Mouse (Mus musculus): ENCODE results near the gene Trf. TPM values are rescaled to one million over a fixed set of nuclear protein-coding genes. Genes with fewer than 3 reads are reported as not detected.

The Trf gene
- 40.0 and 41.2 TPM in 2 replicates for polyA plus RNA-seq (2015; fragmentation: Nextera tagmentation; extraction: Ambion mirVana)

GRCm38 (mm10) chr9:103230151-103230951 is at the start of gene Trf, which contains the start of gene Gm20425:
Gene Trf, minus strand, starts transcription at chr9:103230444.
Gene Gm20425, minus strand, starts transcription at chr9:103230307.
- ATAC-seq: peak; percentile 82
- WGBS: 39% methylated on average over 27 of the region's 29 CpGs
- Histone ChIP-seq H3K9ac (ENCODE audit: low read depth, low read length) (peak within 1 kb of the TSS; percentile 53), H3K4me1 (ENCODE audit: control insufficient read depth, insufficient read depth, low read depth, low read length) (peaks cover 9% of the 10 kb centered on the region), H3K36me3 (ENCODE audit: control insufficient read depth, insufficient read depth, low read length) (no peaks in the 10 kb centered on the region), H3K4me2 (ENCODE audit: low read length) (peak within 1 kb of the TSS; percentile 40), H3K9me3 (ENCODE audit: control insufficient read depth, low read length) (no peaks in the 10 kb centered on the region), H3K27ac (ENCODE audit: low read depth, low read length) (peak within 1 kb of the TSS; percentile 71), H3K27me3 (replicated peaks; ENCODE audit: control insufficient read depth, insufficient read depth, low read length) (no peaks in the 10 kb centered on the region), H3K4me3 (ENCODE audit: low read length) (peak within 1 kb of the TSS; percentile 20)

- H3K9me3 ChIP-seq (ENCODE audit: control insufficient read depth, low read length): no peaks in the 10 kb centered on the region
- H3K4me2 ChIP-seq (ENCODE audit: low read length): no peak overlapping the region
- H3K4me1 ChIP-seq (ENCODE audit: control insufficient read depth, insufficient read depth, low read depth, low read length): no peaks in the 10 kb centered on the region
- no peak overlapping the region for H3K4me3 ChIP-seq (ENCODE audit: low read length)
- no peak overlapping the region for H3K9ac ChIP-seq (ENCODE audit: low read depth, low read length)
- no peak overlapping the region for H3K27ac ChIP-seq (ENCODE audit: low read depth, low read length)
- 86% methylated on average over 6 of the region's 6 CpGs for WGBS
- no peaks in the 10 kb centered on the region for H3K36me3 ChIP-seq (ENCODE audit: control insufficient read depth, insufficient read depth, low read length)
- no peak for ATAC-seq
- H3K27me3 ChIP-seq (replicated peaks; ENCODE audit: control insufficient read depth, insufficient read depth, low read length): no peaks in the 10 kb centered on the region
These were observed 46.6 kb upstream of the Trf start for GRCm38 (mm10) chr9:103276876-103277275.

- Histone ChIP-seq H3K9me3 (ENCODE audit: control insufficient read depth, low read length) (no peaks in the 10 kb centered on the region), H3K4me2 (ENCODE audit: low read length) (no peak overlapping the region), H3K4me3 (ENCODE audit: low read length) (no peak overlapping the region), H3K27ac (ENCODE audit: low read depth, low read length) (no peak overlapping the region), H3K36me3 (ENCODE audit: control insufficient read depth, insufficient read depth, low read length) (no peaks in the 10 kb centered on the region), H3K27me3 (replicated peaks; ENCODE audit: control insufficient read depth, insufficient read depth, low read length) (no peaks in the 10 kb centered on the region), H3K4me1 (ENCODE audit: control insufficient read depth, insufficient read depth, low read depth, low read length) (peaks cover 5% of the 10 kb centered on the region), H3K9ac (ENCODE audit: low read depth, low read length) (no peak overlapping the region)
- 85% methylated on average over 1 of the region's 1 CpGs for WGBS
- no peak for ATAC-seq
These were observed 45.4 kb upstream of the Trf start for GRCm38 (mm10) chr9:103275676-103276075.

- H3K9me3 ChIP-seq (ENCODE audit: control insufficient read depth, low read length): no peaks in the 10 kb centered on the region
- WGBS: 92% methylated on average over 8 of the region's 8 CpGs
- no peak overlapping the region for H3K4me2 ChIP-seq (ENCODE audit: low read length)
- H3K9ac ChIP-seq (ENCODE audit: low read depth, low read length): no peak overlapping the region
- ATAC-seq: no peak
- no peaks in the 10 kb centered on the region for H3K27me3 ChIP-seq (replicated peaks; ENCODE audit: control insufficient read depth, insufficient read depth, low read length)
- H3K4me1 ChIP-seq (ENCODE audit: control insufficient read depth, insufficient read depth, low read depth, low read length): peaks cover 5% of the 10 kb centered on the region
- H3K4me3 ChIP-seq (ENCODE audit: low read length): no peak overlapping the region
- no peaks in the 10 kb centered on the region for H3K36me3 ChIP-seq (ENCODE audit: control insufficient read depth, insufficient read depth, low read length)
- H3K27ac ChIP-seq (ENCODE audit: low read depth, low read length): no peak overlapping the region
These were observed 44.6 kb upstream of the Trf start for GRCm38 (mm10) chr9:103274819-103275218.

GRCm38 (mm10) chr9:103271104-103271503 is 40.9 kb upstream of the Trf start:
- 15% methylated on average over 4 of the region's 4 CpGs for WGBS
- ATAC-seq: 0 out of 2 replicates have a peak, but pooled peaks have one; percentile 40

GRCm38 (mm10) chr9:103265778-103266177 is 35.5 kb upstream of the Trf start:
- no peaks in the 10 kb centered on the region for H3K9me3 ChIP-seq (ENCODE audit: control insufficient read depth, low read length)
- no peaks in the 10 kb centered on the region for H3K4me1 ChIP-seq (ENCODE audit: control insufficient read depth, insufficient read depth, low read depth, low read length)
- H3K36me3 ChIP-seq (ENCODE audit: control insufficient read depth, insufficient read depth, low read length): no peaks in the 10 kb centered on the region
- no peak overlapping the region for H3K9ac ChIP-seq (ENCODE audit: low read depth, low read length)
- no peak overlapping the region for H3K4me3 ChIP-seq (ENCODE audit: low read length)
- no peak overlapping the region for H3K4me2 ChIP-seq (ENCODE audit: low read length)
- no peak for ATAC-seq
- no peak overlapping the region for H3K27ac ChIP-seq (ENCODE audit: low read depth, low read length)
- 89% methylated on average over 4 of the region's 4 CpGs for WGBS
- no peaks in the 10 kb centered on the region for H3K27me3 ChIP-seq (replicated peaks; ENCODE audit: control insufficient read depth, insufficient read depth, low read length)

More at GRCm38 (mm10) chr9:103271104-103271503, 40.9 kb upstream of the Trf start:
- Histone ChIP-seq H3K9me3 (ENCODE audit: control insufficient read depth, low read length) (no peaks in the 10 kb centered on the region), H3K4me2 (ENCODE audit: low read length) (no peak overlapping the region), H3K4me3 (ENCODE audit: low read length) (no peak overlapping the region), H3K4me1 (ENCODE audit: control insufficient read depth, insufficient read depth, low read depth, low read length) (peaks cover 5% of the 10 kb centered on the region), H3K9ac (ENCODE audit: low read depth, low read length) (no peak overlapping the region), H3K27ac (ENCODE audit: low read depth, low read length) (no peak overlapping the region), H3K27me3 (replicated peaks; ENCODE audit: control insufficient read depth, insufficient read depth, low read length) (no peaks in the 10 kb centered on the region), H3K36me3 (ENCODE audit: control insufficient read depth, insufficient read depth, low read length) (no peaks in the 10 kb centered on the region)

- no peak overlapping the region for H3K4me2 ChIP-seq (ENCODE audit: low read length)
- no peaks in the 10 kb centered on the region for H3K4me1 ChIP-seq (ENCODE audit: control insufficient read depth, insufficient read depth, low read depth, low read length)
- H3K9me3 ChIP-seq (ENCODE audit: control insufficient read depth, low read length): no peaks in the 10 kb centered on the region
- H3K4me3 ChIP-seq (ENCODE audit: low read length): no peak overlapping the region
- H3K27me3 ChIP-seq (replicated peaks; ENCODE audit: control insufficient read depth, insufficient read depth, low read length): no peaks in the 10 kb centered on the region
- ATAC-seq: no peak
- no peak overlapping the region for H3K9ac ChIP-seq (ENCODE audit: low read depth, low read length)
- H3K27ac ChIP-seq (ENCODE audit: low read depth, low read length): no peak overlapping the region
- 78% methylated on average over 5 of the region's 5 CpGs for WGBS
- H3K36me3 ChIP-seq (ENCODE audit: control insufficient read depth, insufficient read depth, low read length): no peaks in the 10 kb centered on the region
These were observed 22.7 kb upstream of the Trf start for GRCm38 (mm10) chr9:103252906-103253305.

GRCm38 (mm10) chr9:103248618-103249017 is 18.4 kb upstream of the Trf start:
- H3K4me2 ChIP-seq (ENCODE audit: low read length): no peak overlapping the region
- ATAC-seq: no peak
- no peaks in the 10 kb centered on the region for H3K27me3 ChIP-seq (replicated peaks; ENCODE audit: control insufficient read depth, insufficient read depth, low read length)
- no peaks in the 10 kb centered on the region for H3K36me3 ChIP-seq (ENCODE audit: control insufficient read depth, insufficient read depth, low read length)
- WGBS: 57% methylated on average over 4 of the region's 4 CpGs
- no peak overlapping the region for H3K4me3 ChIP-seq (ENCODE audit: low read length)
- H3K9ac ChIP-seq (ENCODE audit: low read depth, low read length): no peak overlapping the region
- no peak overlapping the region for H3K27ac ChIP-seq (ENCODE audit: low read depth, low read length)
- H3K9me3 ChIP-seq (ENCODE audit: control insufficient read depth, low read length): no peaks in the 10 kb centered on the region
- no peaks in the 10 kb centered on the region for H3K4me1 ChIP-seq (ENCODE audit: control insufficient read depth, insufficient read depth, low read depth, low read length)

GRCm38 (mm10) chr9:103246526-103247168 is 16.4 kb upstream of the Trf start:
- 89% methylated on average over 8 of the region's 8 CpGs for WGBS
- H3K4me3 ChIP-seq (ENCODE audit: low read length): no peak overlapping the region
- H3K27me3 ChIP-seq (replicated peaks; ENCODE audit: control insufficient read depth, insufficient read depth, low read length): no peaks in the 10 kb centered on the region
- no peak overlapping the region for H3K27ac ChIP-seq (ENCODE audit: low read depth, low read length)
- H3K9ac ChIP-seq (ENCODE audit: low read depth, low read length): no peak overlapping the region
- H3K4me2 ChIP-seq (ENCODE audit: low read length): no peak overlapping the region
- ATAC-seq: no peak
- no peaks in the 10 kb centered on the region for H3K36me3 ChIP-seq (ENCODE audit: control insufficient read depth, insufficient read depth, low read length)
- H3K9me3 ChIP-seq (ENCODE audit: control insufficient read depth, low read length): no peaks in the 10 kb centered on the region
- no peaks in the 10 kb centered on the region for H3K4me1 ChIP-seq (ENCODE audit: control insufficient read depth, insufficient read depth, low read depth, low read length)
